Mouse (Mus musculus): ENCODE data around the gene Ushbp1. TPM values are rescaled to one million over a fixed set of nuclear protein-coding genes. Genes with fewer than 3 reads are reported as not detected.
"Not testable (repeated sequence)": the region's sequence is repeated elsewhere in the genome, so short reads cannot be mapped to it uniquely, and the experiment has no call there.

Gene Ushbp1
- total RNA-seq, 4 experiments from 2014 or later = 3.5 to 4.9 (median 4.1) TPM

DNA sequence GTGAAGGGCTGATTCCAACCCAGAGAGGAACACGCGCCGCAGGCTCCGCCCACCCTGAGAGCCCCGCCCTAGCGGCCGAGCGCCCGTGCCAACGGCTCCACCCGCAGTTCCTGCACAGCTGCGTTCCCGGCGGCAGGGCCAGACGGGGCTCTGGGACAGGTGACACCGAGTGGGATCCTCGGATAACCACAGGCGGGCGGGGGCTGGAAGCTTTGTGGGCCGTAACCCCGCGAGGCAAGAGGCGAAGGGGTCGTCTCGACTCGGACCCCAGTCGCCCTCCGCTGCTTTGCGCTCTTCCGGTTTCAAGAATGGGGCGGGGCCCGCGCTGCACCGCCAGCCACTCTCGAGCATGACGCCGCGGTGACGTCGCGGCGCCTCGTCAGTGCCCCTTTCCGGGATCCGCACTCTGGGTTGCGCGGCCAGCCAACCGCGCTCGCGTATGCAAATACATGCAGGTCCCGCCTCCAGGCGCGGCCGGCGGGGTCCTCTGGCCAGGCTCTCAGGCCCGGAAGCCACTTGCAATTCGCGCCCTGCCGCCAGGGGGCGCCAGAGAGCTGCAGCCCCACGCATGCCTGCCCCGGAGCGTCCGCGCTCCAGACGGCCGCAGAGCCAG, 24.3 kb downstream of the Ushbp1 start, which contains the start of gene Ocel1:
Gene Ocel1, plus strand, starts transcription at position 63 of the 613 bp plus-strand sequence.
- peak; percentile 98 for DNase-seq (ENCODE audit: low spot score in 2 of 2)

DNA sequence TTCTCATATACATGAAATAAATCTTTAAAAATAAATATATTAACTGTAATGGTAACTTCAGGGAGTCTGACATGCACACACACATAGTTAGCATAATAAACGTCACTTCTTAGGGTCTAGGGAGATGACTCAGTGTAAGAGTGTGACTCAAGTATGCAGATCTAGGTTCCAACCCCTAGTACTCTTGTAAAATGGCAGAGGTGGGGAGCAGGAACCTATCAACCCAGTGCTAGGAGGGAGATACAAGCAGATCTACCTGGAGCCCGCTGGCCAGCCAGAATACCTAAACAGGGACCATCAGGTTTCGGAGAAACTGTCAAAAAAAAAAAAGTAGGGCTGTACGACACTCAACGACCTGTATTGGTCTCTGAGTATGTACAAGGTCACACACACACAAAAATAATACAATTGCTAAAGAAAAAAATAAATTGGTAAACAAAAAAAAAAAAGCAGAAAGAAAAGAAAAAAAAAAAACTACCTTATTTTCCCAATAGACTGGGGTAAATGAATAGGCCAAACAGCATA, 24.8 kb downstream of the Ushbp1 start:
- no peak for DNase-seq (ENCODE audit: low spot score in 2 of 2)

DNA sequence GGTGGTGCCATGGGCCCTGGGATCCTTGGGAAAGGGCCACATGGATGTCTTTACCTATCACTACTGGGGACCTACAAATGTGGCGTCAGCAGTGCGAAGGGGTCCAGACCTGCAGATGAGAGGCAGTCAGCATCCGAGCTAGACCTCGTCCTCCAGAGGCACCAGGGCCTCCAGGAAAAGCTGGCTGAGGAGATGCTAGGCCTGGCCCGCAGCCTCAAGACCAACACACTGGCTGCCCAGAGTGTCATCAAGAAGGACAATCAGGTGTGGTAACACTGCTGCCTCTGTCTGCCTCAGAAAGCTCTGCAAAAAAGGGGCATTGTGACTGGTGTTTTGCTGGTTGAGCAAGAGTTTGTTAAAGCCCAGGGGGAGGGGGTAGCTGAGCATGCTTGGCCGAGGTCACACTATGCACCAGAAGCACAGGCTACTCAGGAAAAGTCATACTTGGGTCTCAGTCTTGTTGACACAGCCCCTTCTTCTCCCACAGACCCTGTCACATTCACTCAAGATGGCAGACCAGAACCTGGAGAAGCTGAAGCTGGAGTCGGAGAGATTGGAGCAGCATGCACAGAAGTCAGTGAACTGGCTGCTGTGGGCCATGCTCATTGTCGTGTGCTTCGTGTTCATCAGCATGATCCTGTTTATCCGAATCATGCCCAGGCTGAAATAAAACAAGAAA, 26.4 kb downstream of the Ushbp1 start:
- no peak for DNase-seq (ENCODE audit: low spot score in 2 of 2)

DNA sequence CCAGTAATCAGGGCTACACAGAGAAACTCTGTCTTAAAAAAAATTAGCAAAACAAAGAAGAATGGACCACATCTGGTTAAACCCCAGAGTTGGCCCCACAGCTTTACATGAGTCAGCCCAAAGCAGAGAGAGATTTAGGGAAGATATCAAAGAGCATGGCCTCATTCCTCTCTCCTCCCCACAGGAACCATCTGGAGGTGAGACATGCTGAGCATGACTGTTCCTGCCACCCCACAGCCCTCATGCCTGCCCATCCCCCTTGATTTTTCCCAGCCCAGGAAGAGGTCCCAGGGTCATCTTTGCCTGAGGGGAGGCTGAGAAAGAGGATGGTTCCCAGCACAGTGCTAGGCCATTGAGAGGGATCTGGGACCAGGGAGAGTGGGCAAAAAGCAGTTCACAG, 27.2 kb downstream of the Ushbp1 start:
- DNase-seq (ENCODE audit: low spot score in 2 of 2) = no peak

DNA sequence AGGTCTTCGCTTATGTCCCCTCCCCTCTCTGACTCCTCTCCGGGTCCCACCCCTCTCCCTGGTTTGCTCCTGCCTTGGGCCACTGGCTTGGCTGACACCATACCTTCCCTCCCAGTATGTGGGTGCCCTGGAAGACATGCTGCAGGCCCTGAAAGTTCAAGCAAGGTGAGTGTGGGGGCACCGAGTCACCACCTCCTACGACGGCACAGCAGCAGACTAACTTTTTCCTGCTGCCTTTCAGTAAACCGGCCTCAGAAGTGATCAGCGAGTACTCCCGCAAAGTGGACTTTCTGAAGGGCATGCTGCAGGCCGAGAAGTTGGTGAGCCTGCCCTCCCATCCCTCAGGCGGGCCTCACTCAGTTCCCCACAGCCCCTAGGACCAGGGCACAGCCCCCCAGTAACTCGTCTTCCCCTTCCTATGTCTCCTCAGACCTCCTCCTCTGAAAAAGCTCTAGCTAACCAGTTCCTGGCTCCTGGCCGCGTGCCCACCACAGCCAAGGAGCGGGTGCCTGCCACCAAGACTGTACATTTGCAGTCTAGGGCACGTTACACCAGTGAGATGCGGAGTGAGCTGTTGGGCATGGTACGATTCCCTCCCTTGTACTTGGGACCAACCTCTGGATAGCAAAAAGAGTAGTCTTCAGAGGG, 27.9 kb downstream of the Ushbp1 start:
- DNase-seq (ENCODE audit: low spot score in 2 of 2) = no peak

DNA sequence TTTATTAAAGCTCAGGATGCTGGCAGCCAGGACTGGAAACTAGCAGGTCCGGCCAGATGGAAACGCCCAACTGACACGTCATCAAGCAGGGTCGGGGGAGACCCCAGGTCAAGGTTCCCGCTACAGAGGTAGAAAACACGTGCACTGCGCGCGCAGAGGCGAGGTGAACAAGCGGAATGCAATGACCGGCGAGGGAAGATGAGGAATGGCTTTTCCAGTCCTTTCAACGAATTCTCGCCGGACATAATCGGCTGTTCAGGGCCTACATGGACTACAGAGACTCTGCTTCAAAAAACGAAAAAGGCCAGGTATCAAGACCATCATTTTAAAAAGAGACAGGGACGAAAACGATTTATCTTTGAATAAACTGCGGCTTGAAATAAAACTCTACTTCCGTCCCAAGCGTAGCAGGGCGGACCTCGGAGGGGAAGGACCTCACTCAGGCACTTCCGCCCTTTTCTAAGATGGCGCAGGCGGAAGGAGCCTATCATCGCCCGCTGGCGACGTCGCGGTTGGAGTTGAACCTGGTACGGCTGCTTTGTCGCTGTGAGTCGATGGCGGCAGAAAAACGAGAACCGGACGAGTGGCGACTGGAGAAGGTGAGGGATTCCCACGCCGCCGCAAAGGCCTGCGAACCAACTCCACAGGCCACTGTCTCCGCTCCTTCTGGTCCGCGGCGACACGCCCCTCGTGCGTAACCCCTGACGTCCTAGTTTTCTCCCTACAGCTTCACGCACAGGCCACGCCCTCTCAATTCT, 28.7 kb downstream of the Ushbp1 start, which contains the start of gene Use1:
Gene Use1, plus strand, starts transcription at position 78 of the 758 bp plus-strand sequence.
- DNase-seq (ENCODE audit: low spot score in 2 of 2) = peak; percentile 93

DNA sequence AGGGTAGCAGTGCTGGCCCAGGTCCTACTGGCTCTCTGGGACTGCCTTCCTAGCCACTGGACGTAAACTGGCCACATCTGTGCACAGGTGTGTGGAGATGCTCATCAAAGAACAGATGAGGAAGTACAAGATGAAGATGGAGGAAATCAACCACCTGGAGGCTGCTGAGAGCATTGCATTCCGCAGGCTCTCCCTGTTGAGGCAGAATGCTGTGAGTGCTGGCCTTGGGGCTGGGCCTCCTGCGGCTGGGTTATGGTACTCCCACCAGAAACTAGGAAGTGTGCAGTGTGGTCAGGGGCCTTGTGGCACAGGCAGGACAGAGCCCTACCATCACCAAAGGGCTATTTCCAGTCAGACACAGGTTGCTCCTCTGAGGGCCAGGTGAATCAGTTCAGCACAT, 37.6 kb downstream of the Ushbp1 start:
- no peak for DNase-seq (ENCODE audit: low spot score in 2 of 2)

DNA sequence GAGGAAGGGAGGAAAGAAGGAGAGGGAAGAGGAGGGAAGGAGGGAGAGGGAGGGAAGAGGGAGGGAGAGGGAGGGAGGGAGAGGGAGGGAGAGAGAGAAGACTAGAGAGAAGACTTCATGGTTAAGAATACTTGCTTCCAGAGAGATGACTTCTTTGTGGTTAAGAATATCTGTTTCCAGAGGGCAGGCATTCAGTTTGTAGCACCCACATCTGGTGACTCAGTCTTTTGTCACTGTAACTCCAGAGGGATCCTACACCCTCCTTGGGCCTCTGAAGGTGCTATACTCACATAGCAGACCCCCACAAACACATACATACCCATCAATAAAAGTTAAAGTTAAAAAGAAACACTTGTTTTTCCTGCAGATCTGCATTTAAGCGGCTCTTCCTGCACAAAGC, 44.1 kb downstream of the Ushbp1 start:
- no peak for DNase-seq (ENCODE audit: low spot score in 2 of 2)

DNA sequence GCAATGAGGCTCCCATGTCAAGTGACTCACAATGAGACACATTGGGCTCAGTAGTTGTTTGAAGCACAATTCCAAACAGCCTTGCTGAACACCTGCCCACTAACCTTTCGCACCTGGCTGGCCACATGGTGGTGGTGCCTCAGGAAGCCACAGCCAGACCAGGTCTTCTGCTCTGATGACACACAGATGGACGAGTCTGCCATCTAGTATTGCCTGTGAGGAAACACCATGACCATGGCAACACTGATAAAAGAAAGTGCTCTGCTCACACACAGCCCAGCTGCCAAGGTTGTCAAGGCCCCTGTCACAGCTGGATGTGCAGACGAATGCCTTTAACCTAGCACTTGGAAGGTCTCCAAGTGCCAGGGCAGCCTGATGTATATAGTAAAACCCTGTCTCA, 44.5 kb downstream of the Ushbp1 start:
- no peak for DNase-seq (ENCODE audit: low spot score in 2 of 2)

DNA sequence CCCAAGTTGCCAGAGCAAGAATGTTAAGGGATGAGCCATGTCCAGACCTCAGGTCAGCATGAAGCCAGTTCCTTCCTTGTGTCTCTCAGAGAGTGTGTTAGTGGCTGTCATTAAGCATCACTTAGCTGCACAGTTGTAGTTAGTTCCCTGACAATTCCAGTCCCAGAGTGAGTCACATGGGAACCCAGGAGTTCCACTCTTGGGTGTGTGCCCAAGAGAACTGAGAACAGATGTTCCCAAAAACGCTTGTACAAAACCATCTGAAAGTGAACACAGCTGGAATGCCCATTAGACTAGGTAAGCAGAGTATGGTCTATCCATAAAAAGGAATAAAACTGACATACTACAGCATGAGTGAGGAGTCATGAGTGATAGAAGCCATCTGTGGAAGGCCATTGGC, 49.0 kb downstream of the Ushbp1 start:
- DNase-seq (ENCODE audit: low spot score in 2 of 2) = no peak

DNA sequence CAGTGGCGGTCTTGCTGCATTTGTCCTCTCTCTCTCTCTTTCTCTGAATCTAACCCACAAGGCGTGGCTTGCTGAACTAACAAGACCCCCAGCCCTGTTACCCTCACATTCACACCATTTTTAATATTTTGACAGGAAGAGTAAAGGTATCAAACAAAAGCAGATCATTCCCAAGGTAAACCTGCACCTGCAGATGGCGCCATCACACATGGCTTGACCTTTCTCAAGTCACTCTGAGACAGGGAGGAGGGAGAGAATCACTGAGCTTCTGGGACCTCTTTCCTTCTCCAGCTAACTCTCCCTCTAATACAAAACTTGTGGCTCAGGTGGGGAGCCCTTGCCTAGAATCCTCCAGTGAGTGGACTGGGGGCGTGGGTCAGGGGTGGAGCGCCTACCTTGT, 55.0 kb downstream of the Ushbp1 start:
- DNase-seq (ENCODE audit: low spot score in 2 of 2) = no peak

DNA sequence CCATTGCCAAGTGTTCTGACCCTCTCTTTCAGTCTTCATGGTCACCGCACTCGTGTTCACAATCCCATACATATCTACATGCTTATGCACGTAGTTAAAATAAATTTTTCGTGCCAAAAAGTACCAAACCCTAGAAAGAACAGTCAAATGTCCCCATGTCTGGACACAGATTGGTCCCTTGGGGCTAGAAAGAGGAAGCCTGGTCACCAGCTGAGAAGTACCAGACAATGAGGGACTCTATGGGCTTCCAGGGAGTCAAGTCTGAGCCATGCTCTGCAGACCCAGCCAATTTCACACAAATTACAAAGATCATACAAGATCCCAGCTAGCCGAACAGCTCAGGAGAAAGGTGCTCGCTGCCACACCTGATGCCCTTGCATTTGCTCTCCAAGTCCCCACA, 57.8 kb downstream of the Ushbp1 start:
- DNase-seq (ENCODE audit: low spot score in 2 of 2) = not testable (repeated sequence)

Other genes with a start within 250 kb of the Ushbp1 start
- gene Myo9b, start 123.1 kb downstream of the Ushbp1 start, total RNA-seq (2022) = 10 to 100 TPM; 32.0 to 43.6 (median 36.9) TPM
- 10 to 100 TPM in 2 of 4 experiments, 1 to 10 TPM in 2; 9.2 to 13.0 (median 10.4) TPM for gene Haus8, start 122.9 kb downstream of the Ushbp1 start, total RNA-seq (2022)
- 100 to 1,000 TPM in 3 of 4 experiments, 10 to 100 TPM in 1; 98.8 to 130 (median 117) TPM for gene Use1, start 29.0 kb downstream of the Ushbp1 start, total RNA-seq (2022)
- 10 to 100 TPM; 10.3 to 15.9 (median 14.1) TPM for gene Ocel1, start 24.5 kb downstream of the Ushbp1 start, total RNA-seq (2022)
- gene Nr2f6, start 13.8 kb downstream of the Ushbp1 start, total RNA-seq (2022) = 10 to 100 TPM; 38.7 to 46.1 (median 41.2) TPM
- gene Babam1, start 1.1 kb upstream of the Ushbp1 start, total RNA-seq (2022) = 100 to 1,000 TPM in 3 of 4 experiments, 10 to 100 TPM in 1; 95.9 to 110 (median 108) TPM
- under 1 TPM; 0.18 to 0.72 (median 0.27) TPM for gene Ankle1, start 10.2 kb upstream of the Ushbp1 start, total RNA-seq (2022)
- gene Abhd8, start 67.9 kb upstream of the Ushbp1 start, total RNA-seq (2022) = 100 to 1,000 TPM; 200 to 255 (median 229) TPM
- 10 to 100 TPM; 38.6 to 47.2 (median 46.2) TPM for gene Mrpl34, start 69.2 kb upstream of the Ushbp1 start, total RNA-seq (2022)
- 10 to 100 TPM; 74.9 to 82.2 (median 79.0) TPM for gene Dda1, start 73.4 kb upstream of the Ushbp1 start, total RNA-seq (2022)
- gene Ano8, start 90.2 kb upstream of the Ushbp1 start, total RNA-seq (2022) = 10 to 100 TPM; 48.4 to 55.9 (median 51.6) TPM
- 10 to 100 TPM; 28.8 to 42.3 (median 32.5) TPM for gene Gtpbp3, start 92.3 kb upstream of the Ushbp1 start, total RNA-seq (2022)
- gene Plvap, start 116.0 kb upstream of the Ushbp1 start, total RNA-seq (2022) = 1 to 10 TPM; 6.2 to 9.6 (median 7.4) TPM
- not detected for gene Ccdc194, start 129.9 kb upstream of the Ushbp1 start, total RNA-seq (2022)
- gene Bst2, start 141.7 kb upstream of the Ushbp1 start, total RNA-seq (2022) = 10 to 100 TPM in 2 of 4 experiments, 1 to 10 TPM in 2; 4.1 to 23.3 (median 8.6) TPM
- 10 to 100 TPM; 32.6 to 43.7 (median 36.8) TPM for gene Mvb12a, start 147.1 kb upstream of the Ushbp1 start, total RNA-seq (2022)
- 1 to 10 TPM in 1 of 4 experiments, under 1 TPM in 3; 0.27 to 1.3 (median 0.54) TPM for gene Tmem221, start 163.1 kb upstream of the Ushbp1 start, total RNA-seq (2022)
- gene Nxnl1, start 170.8 kb upstream of the Ushbp1 start, total RNA-seq (2022) = under 1 TPM in 2 of 4 experiments, not detected in 2; 0.14 to 0.28 TPM
- 100 to 1,000 TPM; 107 to 130 (median 117) TPM for gene Slc27a1, start 173.1 kb upstream of the Ushbp1 start, total RNA-seq (2022)
- gene Pgls, start 196.4 kb upstream of the Ushbp1 start, total RNA-seq (2022) = 10 to 100 TPM; 29.1 to 38.5 (median 33.6) TPM
- 1 to 10 TPM; 2.0 to 4.6 (median 3.5) TPM for gene Fam129c, start 201.8 kb upstream of the Ushbp1 start, total RNA-seq (2022)
- 10 to 100 TPM; 53.2 to 59.7 (median 53.8) TPM for gene Colgalt1, start 215.2 kb upstream of the Ushbp1 start, total RNA-seq (2022)